Mouse (Mus musculus): ENCODE results near the gene Hrk. TPM values are rescaled to one million over a fixed set of nuclear protein-coding genes. Genes with fewer than 3 reads are reported as not detected.

Hrk gene
- total and polyA plus RNA-seq, 3 experiments: not detected

- Histone ChIP-seq H3K79me2 (replicated peaks; ENCODE audit: control insufficient read depth, extremely low read depth, insufficient read depth, poor library complexity, severe bottlenecking) (no peaks in the 10 kb centered on the region), H3K9me3 (replicated peaks; ENCODE audit: low read length) (peaks cover 10% of the 10 kb centered on the region), H3K9ac (ENCODE audit: insufficient read depth, low read depth) (no peak overlapping the region), H3K36me3 (replicated peaks in 1 of 2; ENCODE audit: control insufficient read depth in 1 of 2, insufficient read depth in 1 of 2, low read length in 1 of 2) (no peaks in the 10 kb centered on the region), H3K4me3 (replicated peaks in 1 of 3; ENCODE audit: low read depth in 2 of 3, low read length in 2 of 3, poor library complexity in 1 of 3) (no peak overlapping the region), H3K27me3 (replicated peaks) (peaks cover 79% of the 10 kb centered on the region), H3K4me1 (ENCODE audit: control insufficient read depth in 1 of 2, insufficient read depth in 2 of 2) (no peaks in the 10 kb centered on the region), H3K4me2 (ENCODE audit: insufficient read depth, low read depth, poor library complexity, severe bottlenecking) (no peak overlapping the region), H3K27ac (ENCODE audit: insufficient read depth, low read depth) (no peak overlapping the region)
- TF ChIP-seq ZKSCAN1 (IDR thresholded peaks at IDR 0.05; ENCODE audit: borderline replicate concordance, low read depth, low read length) (no peak), E2F4 (IDR thresholded peaks at IDR 0.05; ENCODE audit: insufficient replicate concordance, low read depth, low read length) (no peak), IRF4 (IDR thresholded peaks at IDR 0.05; ENCODE audit: low read depth, low read length) (no peak), NRF1 (IDR thresholded peaks at IDR 0.05; ENCODE audit: low read depth, low read length) (no peak), SIN3A (IDR thresholded peaks at IDR 0.05; ENCODE audit: low read length) (no peak), USF1 (IDR thresholded peaks at IDR 0.05; ENCODE audit: low read depth, low read length) (no peak), PAX5 (IDR thresholded peaks at IDR 0.05; ENCODE audit: low read length) (no peak), POLR2AphosphoS2 (IDR thresholded peaks at IDR 0.05; ENCODE audit: low read depth, low read length) (no peak), RCOR1 (conservative IDR thresholded peaks at IDR 0.05; ENCODE audit: low read depth, low read length) (no peak), UBTF (IDR thresholded peaks at IDR 0.05; ENCODE audit: low read depth, low read length) (no peak), MAFK (IDR thresholded peaks at IDR 0.05; ENCODE audit: insufficient replicate concordance, low read length) (no peak), BHLHE40 (IDR thresholded peaks at IDR 0.05; ENCODE audit: low read depth, low read length) (no peak), CTCF (conservative IDR thresholded peaks at IDR 0.05 in 1 of 2, IDR thresholded peaks at IDR 0.05 in 1 of 2; ENCODE audit: low read depth in 2 of 2, low read length in 2 of 2) (no peak), HCFC1 (IDR thresholded peaks at IDR 0.05; ENCODE audit: low read depth, low read length) (no peak), ELF1 (IDR thresholded peaks at IDR 0.05; ENCODE audit: low read depth, low read length) (no peak)
- in situ Hi-C loops (cut with MboI; ENCODE audit: low pct_ligation_motif_present, low pct_unique_long_range_greater_than_20kb, low sequenced_read_pairs) (no loop called here), dilution Hi-C loops (cut with MboI; ENCODE audit: extremely low pct_ligation_motif_present, extremely low pct_unique_long_range_greater_than_20kb, low sequenced_read_pairs) (no loop called here)
- no peak for DNase-seq (ENCODE audit: extremely low read depth)
These were observed 13.2 kb downstream of the Hrk start for GRCm38 (mm10) chr5:118177640-118178039.

- dilution Hi-C loops (cut with MboI; ENCODE audit: extremely low pct_ligation_motif_present, extremely low pct_unique_long_range_greater_than_20kb, low sequenced_read_pairs): no loop called here
- TF ChIP-seq JUN (IDR thresholded peaks at IDR 0.05; ENCODE audit: insufficient read depth, low read depth, low read length): no peak
- no peak for TF ChIP-seq RAD21 (IDR thresholded peaks at IDR 0.05; ENCODE audit: low read depth, low read length)
- no peak for TF ChIP-seq BHLHE40 (IDR thresholded peaks at IDR 0.05; ENCODE audit: low read depth, low read length)
- no peak for TF ChIP-seq CHD1 (IDR thresholded peaks at IDR 0.05; ENCODE audit: low read depth, low read length)
These were observed 22.6 kb downstream of the Hrk start for GRCm38 (mm10) chr5:118186903-118187633.

More at GRCm38 (mm10) chr5:118186903-118187633, 22.6 kb downstream of the Hrk start:
- Histone ChIP-seq H3K27me3 (replicated peaks) (peaks cover 41% of the 10 kb centered on the region), H3K9me3 (replicated peaks; ENCODE audit: low read length) (no peaks in the 10 kb centered on the region), H3K4me1 (ENCODE audit: control insufficient read depth in 1 of 2, insufficient read depth in 2 of 2) (no peaks in the 10 kb centered on the region), H3K9ac (ENCODE audit: insufficient read depth, low read depth) (no peak overlapping the region), H3K27ac (ENCODE audit: insufficient read depth, low read depth) (no peak overlapping the region), H3K79me2 (replicated peaks; ENCODE audit: control insufficient read depth, extremely low read depth, insufficient read depth, poor library complexity, severe bottlenecking) (no peaks in the 10 kb centered on the region), H3K36me3 (replicated peaks in 1 of 2; ENCODE audit: control insufficient read depth in 1 of 2, insufficient read depth in 1 of 2, low read length in 1 of 2) (no peaks in the 10 kb centered on the region), H3K4me3 (replicated peaks in 1 of 3; ENCODE audit: low read depth in 2 of 3, low read length in 2 of 3, poor library complexity in 1 of 3) (no peak overlapping the region), H3K4me2 (ENCODE audit: insufficient read depth, low read depth, poor library complexity, severe bottlenecking) (no peak overlapping the region)
- no peak for DNase-seq (ENCODE audit: extremely low read depth)
- in situ Hi-C loops (cut with MboI; ENCODE audit: low pct_ligation_motif_present, low pct_unique_long_range_greater_than_20kb, low sequenced_read_pairs): no loop called here
